Mouse (Mus musculus): ENCODE measurements around the gene Pde4d.

Gene Pde4d

GRCm38 (mm10) chr13:109437231-109437776, 987.6 kb downstream of the Pde4d start:
- DNase-seq, result peak; percentile 45 to 52

- no peak for DNase-seq
These were observed 989.9 kb downstream of the Pde4d start for GRCm38 (mm10) chr13:109439436-109440161.

- DNase-seq, result peak; percentile 53 to 62
These were observed 990.6 kb downstream of the Pde4d start for GRCm38 (mm10) chr13:109440331-109440730.

- DNase-seq, result peak; percentile 68 to 69
These were observed 991.1 kb downstream of the Pde4d start for GRCm38 (mm10) chr13:109440881-109441280.

GRCm38 (mm10) chr13:109441401-109441973, 991.7 kb downstream of the Pde4d start:
- DNase-seq, result peak in 1 of 2 experiments; percentile 12

GRCm38 (mm10) chr13:109446138-109446537, 996.4 kb downstream of the Pde4d start:
- peak; percentile 52 to 66 for DNase-seq

GRCm38 (mm10) chr13:109448121-109448520, 998.4 kb downstream of the Pde4d start:
- no peak for DNase-seq

- no peak for DNase-seq
These were observed 1024.6 kb downstream of the Pde4d start for GRCm38 (mm10) chr13:109474344-109474743.

- no peak for DNase-seq
These were observed 1031.7 kb downstream of the Pde4d start for GRCm38 (mm10) chr13:109481446-109481845.

GRCm38 (mm10) chr13:109486166-109486565, 1036.4 kb downstream of the Pde4d start:
- DNase-seq, result no peak

- DNase-seq, result no peak
These were observed 1037.6 kb downstream of the Pde4d start for GRCm38 (mm10) chr13:109487378-109487777.

GRCm38 (mm10) chr13:109490853-109491252, 1041.1 kb downstream of the Pde4d start:
- DNase-seq, result no peak

GRCm38 (mm10) chr13:109491829-109492228, 1042.1 kb downstream of the Pde4d start:
- DNase-seq, result no peak

- DNase-seq, result no peak
These were observed 1050.6 kb downstream of the Pde4d start for GRCm38 (mm10) chr13:109500336-109500735.

GRCm38 (mm10) chr13:109502796-109503195, 1053.0 kb downstream of the Pde4d start:
- no peak for DNase-seq

GRCm38 (mm10) chr13:109506754-109507153, 1057.0 kb downstream of the Pde4d start:
- no peak for DNase-seq

- DNase-seq, result no peak
These were observed 1058.7 kb downstream of the Pde4d start for GRCm38 (mm10) chr13:109508472-109508871.

GRCm38 (mm10) chr13:109518194-109518593, 1068.4 kb downstream of the Pde4d start:
- DNase-seq, result no peak

- DNase-seq, result peak; percentile 29 to 33
These were observed 1069.7 kb downstream of the Pde4d start for GRCm38 (mm10) chr13:109519485-109519884.

- DNase-seq, result no peak
These were observed 1070.4 kb downstream of the Pde4d start for GRCm38 (mm10) chr13:109519966-109520646.

GRCm38 (mm10) chr13:109533838-109534523, 1084.2 kb downstream of the Pde4d start:
- no peak for DNase-seq

- no peak for DNase-seq
These were observed 1085.0 kb downstream of the Pde4d start for GRCm38 (mm10) chr13:109534709-109535284.

GRCm38 (mm10) chr13:109536636-109537035, 1086.9 kb downstream of the Pde4d start:
- DNase-seq, result no peak

All from B cell, adult 2 months (primary cell).